Mouse (Mus musculus) stomach, postnatal 0 days (tissue): ENCODE measurements around the gene St8sia2.

Source experiments
- CTCF ChIP-seq: IDR thresholded peaks from 2 replicates; pipeline ENCODE4 v1.5.1; 2016; ENCODE audit warnings: antibody characterized with exemption, low read depth, mild to moderate bottlenecking, moderate library complexity
- EP300 ChIP-seq: optimal IDR thresholded peaks from 2 replicates; pipeline ENCODE3; 2016; ENCODE audit warnings: antibody characterized with exemption

DNA sequence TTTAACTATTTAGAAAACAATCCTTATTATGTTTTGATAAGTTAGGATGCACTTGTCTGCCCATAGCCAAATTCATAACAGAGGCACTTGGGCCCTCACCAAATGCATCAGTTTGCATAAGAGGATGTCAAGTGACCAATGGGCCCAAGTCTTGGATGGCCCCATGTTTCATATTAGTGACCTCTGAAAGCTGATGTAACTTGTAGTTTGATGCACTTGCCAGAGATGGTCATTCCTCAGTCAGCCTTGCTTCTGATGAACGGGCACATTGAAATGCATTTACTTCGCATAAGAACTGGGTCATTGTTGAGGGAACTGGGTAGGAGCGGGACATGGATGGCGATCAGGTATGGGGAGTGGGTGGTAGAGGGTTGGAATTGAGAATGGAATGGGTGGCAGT lies 102.6 kb downstream of the St8sia2 start:
- TF ChIP-seq CTCF (no peak), EP300 (no peak)
